Mouse (Mus musculus) neutrophil, adult 65 days (primary cell): ENCODE measurements around the gene Gm42878. TPM values are rescaled to one million over a fixed set of nuclear protein-coding genes. Genes with fewer than 3 reads are reported as not detected.

ENCODE experiments used
- total RNA-seq: library from RNA; stranded (reverse); gene quantifications from 2 replicates; pipeline ENCODE4 v1.2.4, GENCODE M21; 2023

The Gm42878 gene
- not detected in 2 replicates for total RNA-seq

DNA sequence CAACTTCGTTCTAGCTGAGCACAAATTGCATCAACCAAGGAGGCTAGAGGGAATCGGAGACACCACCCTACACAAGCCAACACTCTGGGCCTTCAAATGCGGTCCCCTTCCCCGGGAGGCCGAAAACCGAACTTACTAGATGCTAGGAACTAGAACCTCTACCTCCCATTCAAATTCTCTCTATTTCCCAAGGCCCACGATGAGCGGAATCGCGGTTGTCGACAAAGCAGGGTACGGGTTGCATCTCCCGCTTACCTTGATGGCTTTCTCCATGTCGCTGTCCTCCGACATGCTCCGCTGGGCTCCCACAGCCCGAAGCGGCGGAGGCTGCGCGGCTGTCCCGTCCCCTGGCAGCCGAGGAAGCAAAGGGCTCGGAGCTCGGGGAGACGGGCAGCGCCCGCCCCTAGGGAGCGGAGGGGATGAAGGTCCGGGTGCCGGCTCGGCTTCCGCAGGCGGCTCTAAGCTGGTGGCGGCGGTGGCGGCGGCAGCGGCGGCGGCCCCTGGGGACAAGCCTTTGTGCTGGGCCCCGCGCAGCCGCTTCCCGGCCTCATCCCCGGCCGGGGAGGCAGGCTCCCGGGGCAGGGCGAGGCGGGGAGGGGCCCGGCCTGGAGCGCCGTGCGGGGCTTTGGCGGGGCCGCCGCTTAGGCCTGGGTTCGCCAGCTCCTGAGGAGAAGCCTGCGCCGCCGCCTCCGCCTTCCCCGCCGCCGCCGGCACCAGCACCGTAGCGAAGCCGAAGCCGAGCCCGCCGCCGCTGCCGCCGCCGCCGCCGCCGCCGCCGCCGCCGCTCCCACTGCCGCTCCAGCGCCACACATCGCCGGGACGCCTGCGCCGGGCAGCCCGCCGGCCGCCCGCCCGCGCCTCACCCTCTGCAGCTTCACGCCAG lies at the start of gene Gm42878, which contains the start of gene Adam1a:
TSS of gene Gm42878 (minus strand) at position 573 of the 883 bp plus-strand sequence.
TSS of gene Adam1a (minus strand) at position 573 of the 883 bp plus-strand sequence.

DNA sequence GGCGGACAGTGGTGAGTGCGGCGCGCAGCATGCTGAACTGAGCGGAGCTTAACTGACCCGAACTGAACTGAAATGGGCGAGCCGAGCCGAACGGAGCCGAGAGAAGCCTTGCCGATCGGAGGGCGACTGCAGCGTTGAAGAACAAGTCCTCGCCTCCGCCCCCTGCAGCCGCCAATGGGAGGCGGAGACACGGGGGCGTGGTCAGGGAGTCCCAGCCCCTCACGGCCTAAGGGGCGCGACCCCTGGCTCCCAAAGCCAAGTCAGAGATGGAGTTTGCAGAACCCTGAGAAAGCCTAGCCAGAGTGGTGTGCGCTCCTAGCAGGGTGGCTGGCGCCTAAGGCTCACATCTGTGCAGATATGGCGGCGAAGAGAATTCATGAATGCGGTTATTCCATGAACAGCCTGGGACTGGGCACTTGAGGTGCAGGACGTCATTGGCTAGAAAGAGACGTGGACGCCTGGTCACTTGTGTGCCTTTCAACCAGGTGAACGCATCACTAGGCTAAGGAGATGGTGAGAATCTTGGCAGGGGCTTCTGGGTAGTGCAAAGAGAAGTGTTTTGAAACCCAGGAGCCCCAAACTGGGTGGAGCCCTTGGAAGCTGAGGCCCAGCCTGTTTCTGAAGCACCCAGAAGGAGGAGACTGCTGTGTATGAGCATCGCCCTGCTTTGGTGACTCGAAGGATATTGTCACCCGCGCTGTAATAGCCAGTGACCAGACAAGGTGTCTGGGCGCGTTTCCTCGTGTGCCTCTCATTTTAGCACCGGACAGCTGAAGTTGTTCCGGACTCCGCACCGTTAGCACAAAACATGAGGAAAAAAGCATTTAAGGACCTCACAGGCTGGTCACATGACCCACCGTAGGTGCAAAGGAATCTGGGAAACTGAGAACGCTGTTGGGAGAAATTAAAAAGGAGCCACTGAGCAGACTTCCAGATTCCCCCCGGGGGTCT lies 48.4 kb upstream of the Gm42878 start, which contains the start of gene Aldh2:
TSS of gene Aldh2 (minus strand) at position 374 of the 951 bp plus-strand sequence.

DNA sequence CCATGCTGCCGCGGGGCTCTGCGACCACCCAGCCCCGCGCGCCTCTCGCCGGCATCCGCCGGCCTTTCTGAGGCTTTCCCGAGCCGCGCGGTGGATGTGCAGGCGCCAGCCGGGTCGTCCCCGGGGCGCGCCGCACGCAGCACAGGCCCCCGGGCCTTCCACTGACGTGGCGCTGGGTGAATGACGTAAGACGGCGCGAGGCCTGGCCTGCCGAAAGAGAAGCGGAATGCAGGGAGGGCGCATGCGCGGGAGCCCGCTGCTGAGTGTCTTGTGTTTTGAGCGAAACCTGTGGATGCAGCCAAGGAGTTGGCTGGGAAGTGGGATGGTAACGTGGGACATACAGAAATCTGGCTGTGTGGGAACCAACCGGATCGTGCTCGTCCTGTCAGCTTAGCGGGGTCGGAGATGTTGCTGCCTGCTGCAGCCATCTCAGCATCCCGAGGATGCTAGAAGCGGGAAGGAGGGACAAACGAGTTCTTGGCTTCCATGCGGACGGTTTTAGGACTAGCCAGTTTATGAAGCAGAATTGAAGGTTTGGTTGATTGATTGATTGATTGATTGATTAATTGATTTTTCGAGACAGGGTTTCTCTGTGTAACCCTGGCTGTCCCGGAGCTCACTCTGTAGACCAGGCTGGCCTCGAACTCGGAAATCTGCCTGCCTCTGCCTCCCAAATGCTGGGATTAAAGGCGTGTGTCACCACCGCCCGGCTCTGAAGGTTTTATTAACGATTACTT lies 679 bp upstream of the Gm42878 start, which contains the start of gene Mapkapk5:
TSS of gene Mapkapk5 (minus strand) at position 113 of the 737 bp plus-strand sequence.

DNA sequence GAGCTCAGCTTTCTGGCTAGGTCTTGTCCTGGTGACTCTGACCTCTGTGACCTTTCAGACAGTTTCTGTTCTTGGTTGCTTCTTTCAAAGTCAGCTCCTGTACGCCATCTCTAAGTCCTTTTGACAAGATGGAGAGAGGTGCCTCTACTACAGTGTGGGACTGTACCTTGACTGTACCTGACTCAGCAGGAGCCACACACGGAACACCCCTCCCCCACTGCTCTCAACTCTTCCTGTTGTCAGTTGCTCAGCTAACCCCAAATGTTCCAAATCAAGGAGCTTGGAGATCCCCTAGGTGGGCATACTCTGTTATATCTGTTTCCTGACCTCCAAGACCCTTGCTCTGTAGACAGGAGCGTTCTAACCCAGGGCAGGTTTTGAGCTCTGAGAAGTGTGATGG lies 42.1 kb downstream of the Gm42878 start, which contains the start of gene Adam1b:
TSS of gene Adam1b (minus strand) at position 205 of the 400 bp plus-strand sequence.

Other genes with a start within 250 kb of the Gm42878 start
- gene Trafd1, start 159.8 kb downstream of the Gm42878 start, total RNA-seq, result 130 and 180 TPM in 2 replicates
- gene Naa25, start 147.5 kb downstream of the Gm42878 start, total RNA-seq, result 7.6 and 11.6 TPM in 2 replicates
- gene Tmem116, start 93.6 kb downstream of the Gm42878 start, total RNA-seq, result 0.29 and 0.47 TPM in 2 replicates
- 126 and 151 TPM in 2 replicates for gene Erp29, start 93.0 kb downstream of the Gm42878 start, total RNA-seq
- not detected in 2 replicates for gene Adam1b, start 42.0 kb downstream of the Gm42878 start, total RNA-seq
- gene Adam1a, start within 50 bp of the Gm42878 start, total RNA-seq, result 3.2 and 5.1 TPM in 2 replicates
- 77.6 and 77.7 TPM in 2 replicates for gene Mapkapk5, start 423 bp upstream of the Gm42878 start, total RNA-seq
- gene Aldh2, start 48.3 kb upstream of the Gm42878 start, total RNA-seq, result 890 and 954 TPM in 2 replicates
- 4.5 and 5.2 TPM in 2 replicates for gene Acad12, start 73.5 kb upstream of the Gm42878 start, total RNA-seq
- gene Acad10, start 115.0 kb upstream of the Gm42878 start, total RNA-seq, result 2.7 and 2.9 TPM in 2 replicates
- gene Brap, start 115.1 kb upstream of the Gm42878 start, total RNA-seq, result 76.7 and 98.4 TPM in 2 replicates
- 29.2 and 46.5 TPM in 2 replicates for gene Atxn2, start 165.9 kb upstream of the Gm42878 start, total RNA-seq